Mouse (Mus musculus) CD4-positive, CD25-positive, alpha-beta regulatory T cell, adult 2 months (primary cell): Measurements from ENCODE around the gene Fyb2.
"Not testable (repeated sequence)": the region's sequence is repeated elsewhere in the genome, so short reads cannot be mapped to it uniquely, and the experiment has no call there.

Source experiments
- DNase-seq: peaks from one replicate; pipeline ENCODE4 v3.0.0-alpha.2; 2012; ENCODE audit warnings: low read depth, low spot score

The Fyb2 gene

DNA sequence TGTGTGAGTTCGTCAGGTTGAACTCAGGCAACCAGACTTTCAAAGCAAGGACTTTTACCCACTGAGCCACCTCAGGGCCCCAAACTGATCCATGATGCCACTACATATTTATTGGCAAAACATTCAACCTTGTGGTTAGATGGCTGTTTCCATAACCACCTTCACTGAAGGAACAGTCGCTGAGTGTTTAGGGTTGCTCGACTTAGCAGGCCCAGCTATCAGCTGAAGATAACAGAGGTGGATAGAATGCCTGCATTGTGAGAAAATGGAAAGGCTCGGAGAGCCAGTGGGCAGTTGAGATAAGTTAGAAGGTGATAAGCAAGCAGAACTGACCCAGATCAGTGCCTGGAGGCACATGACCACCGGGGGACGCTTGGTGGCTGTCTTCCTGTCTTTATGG, 26.3 kb downstream of the Fyb2 start:
- no peak for DNase-seq

DNA sequence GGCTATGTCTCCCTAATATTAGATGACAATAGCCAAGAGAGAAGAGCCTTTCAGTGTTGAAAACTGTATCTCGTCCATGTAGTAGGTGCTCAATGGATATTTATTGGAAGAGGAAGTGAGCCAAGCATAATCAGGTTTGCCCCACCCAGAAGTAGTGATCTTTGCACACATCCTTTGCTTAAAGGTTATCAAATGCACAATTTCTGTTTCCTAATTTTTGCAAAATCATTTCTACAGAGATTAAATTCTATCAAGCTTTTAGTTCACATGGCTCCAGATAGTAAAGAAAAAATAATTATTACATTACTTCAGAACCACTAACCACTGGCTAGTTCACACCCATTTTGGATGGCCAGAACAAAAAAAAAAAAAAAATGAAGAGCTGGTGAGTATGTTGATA, 28.6 kb downstream of the Fyb2 start:
- DNase-seq, result no peak

DNA sequence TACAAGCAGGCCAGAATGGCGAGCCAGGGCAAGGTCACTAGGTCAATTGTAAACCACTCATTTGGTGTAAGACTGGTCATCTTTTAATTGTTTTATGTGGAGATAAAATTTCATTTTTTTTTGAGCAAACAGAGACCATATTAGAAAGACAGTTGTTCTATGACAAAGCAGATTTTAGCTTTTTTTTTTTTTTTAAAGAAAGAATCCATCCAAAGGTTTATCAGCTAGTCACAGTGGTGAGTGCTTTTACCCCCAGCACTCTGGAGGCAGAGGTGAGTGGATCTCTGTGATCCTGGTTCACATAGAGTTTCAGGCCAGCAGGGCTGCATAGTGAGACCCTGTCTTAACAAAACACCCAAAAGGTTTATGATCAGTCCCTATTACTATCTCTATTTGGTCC, 31.2 kb downstream of the Fyb2 start:
- DNase-seq, result no peak

DNA sequence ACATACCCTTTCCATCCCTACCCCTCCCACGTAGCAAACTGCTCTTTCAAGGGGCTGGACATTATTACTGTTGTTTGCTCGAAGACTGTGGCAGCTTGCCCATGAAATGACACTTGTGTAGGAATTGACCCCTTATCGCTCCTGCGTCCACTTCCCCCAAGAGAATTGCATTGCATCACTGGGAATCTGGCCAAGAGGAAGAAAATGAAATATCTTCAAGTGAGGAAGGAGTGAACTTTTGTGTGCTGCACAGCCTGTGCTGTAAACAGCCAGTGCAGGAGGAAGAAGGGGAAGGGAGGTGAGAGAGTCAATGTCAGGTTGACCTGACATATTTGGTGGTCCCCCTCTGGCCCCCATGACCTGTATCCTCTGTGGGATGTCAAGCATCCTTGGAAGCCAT, 35.6 kb downstream of the Fyb2 start:
- no peak for DNase-seq

DNA sequence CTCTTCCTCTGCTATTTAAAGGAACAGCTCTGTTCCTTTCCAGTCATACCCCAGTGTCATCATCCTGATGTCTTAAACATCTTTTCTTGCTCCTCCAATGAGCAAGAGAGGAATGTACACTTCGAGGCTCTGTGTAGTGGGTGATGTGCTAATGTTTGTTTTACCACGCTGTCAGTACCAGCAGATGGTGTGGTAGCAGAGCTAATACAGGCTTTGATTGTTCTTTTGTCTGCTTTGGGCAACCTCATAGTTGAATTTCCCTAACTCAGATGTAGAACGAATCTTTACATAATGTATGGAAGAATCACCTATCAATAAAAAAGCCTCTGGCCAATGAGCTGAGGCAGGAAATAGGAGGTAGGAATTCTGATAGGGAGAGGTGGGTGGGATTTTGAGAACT, 36.0 kb downstream of the Fyb2 start:
- no peak for DNase-seq

DNA sequence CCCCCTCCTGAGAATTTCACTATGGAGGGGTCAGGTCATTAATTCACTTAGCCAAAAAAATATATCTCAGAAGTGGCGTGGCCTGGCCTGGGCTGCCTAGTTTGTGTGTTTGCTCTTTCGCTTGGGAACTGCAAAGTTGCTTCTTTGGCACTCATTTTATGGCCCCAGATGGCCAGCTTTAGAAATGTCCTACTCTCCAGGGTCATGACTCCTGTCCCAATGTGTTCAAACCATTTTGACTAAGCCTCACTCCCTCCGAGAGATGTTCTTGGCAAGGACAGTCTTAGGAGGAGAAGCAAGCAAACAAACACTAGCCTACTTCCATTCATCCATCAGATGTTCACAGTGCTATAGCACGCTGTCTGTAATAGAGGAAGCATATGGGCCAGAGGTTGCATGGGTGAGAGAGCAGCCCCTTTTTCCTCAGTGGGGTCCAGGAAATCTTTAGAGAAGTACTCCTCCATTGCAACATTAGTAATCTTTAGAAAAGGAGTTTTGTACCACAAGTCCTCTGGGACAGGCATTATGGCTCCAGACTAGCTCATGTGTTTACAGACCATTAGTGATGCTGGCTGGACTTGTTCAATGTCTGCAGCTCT, 38.1 kb downstream of the Fyb2 start:
- DNase-seq, result no peak

DNA sequence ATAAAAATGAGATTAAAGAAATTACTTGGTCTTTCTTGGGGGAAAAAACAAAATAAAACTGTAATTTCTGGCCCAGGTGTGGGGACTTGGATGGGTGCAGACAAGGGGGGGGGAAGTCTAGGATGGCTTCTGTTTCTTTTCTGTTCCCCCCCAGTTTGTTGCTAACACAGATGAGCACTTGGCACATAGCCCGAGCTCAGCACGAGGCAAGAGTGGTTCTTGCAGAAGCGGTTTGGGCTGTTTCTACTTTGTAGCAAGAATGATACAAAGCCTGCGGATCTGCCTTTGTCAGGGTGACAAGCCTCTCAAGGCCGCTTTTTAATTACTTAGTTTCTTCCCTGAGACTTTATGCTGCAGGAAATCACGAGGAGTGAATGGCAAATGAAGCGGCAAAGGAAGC, 43.4 kb downstream of the Fyb2 start:
- no peak for DNase-seq

DNA sequence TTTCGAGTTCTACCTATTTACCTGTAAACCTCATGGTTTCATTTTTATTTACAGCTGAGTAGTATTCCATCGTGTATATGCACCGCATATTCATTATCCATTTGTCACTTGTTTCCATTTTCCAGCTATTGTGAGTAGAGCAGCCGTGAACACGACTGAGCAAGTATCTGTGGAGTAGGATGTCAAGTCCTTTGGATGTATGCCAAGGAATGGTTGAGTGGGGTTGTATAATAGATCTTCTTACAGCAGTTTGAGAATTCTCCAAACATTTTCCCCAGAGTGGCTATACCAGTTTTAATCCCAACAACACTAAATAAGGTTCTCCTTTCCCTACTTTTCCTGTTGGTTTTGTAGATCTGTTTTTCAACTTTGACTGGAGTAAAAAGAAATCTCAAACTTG, 48.2 kb downstream of the Fyb2 start:
- no peak for DNase-seq

DNA sequence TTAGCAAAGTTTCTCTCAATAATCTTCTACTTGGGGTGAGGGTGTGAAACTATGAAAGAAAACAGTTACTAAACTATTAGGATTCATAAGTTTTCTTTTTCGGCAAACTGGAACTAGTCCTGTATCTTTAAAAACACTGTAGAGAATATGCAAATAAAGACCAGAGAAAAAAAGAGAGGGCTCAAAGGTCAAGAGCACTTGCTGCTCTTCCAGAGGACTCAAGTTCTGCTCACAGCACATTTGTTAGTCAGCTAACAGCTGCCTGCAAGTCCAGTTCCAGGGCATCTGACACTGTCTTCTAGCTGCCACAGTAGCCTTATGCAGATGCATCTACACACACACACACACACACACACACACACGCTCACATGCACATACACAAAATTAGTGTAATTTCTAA, 59.4 kb downstream of the Fyb2 start:
- no peak for DNase-seq

DNA sequence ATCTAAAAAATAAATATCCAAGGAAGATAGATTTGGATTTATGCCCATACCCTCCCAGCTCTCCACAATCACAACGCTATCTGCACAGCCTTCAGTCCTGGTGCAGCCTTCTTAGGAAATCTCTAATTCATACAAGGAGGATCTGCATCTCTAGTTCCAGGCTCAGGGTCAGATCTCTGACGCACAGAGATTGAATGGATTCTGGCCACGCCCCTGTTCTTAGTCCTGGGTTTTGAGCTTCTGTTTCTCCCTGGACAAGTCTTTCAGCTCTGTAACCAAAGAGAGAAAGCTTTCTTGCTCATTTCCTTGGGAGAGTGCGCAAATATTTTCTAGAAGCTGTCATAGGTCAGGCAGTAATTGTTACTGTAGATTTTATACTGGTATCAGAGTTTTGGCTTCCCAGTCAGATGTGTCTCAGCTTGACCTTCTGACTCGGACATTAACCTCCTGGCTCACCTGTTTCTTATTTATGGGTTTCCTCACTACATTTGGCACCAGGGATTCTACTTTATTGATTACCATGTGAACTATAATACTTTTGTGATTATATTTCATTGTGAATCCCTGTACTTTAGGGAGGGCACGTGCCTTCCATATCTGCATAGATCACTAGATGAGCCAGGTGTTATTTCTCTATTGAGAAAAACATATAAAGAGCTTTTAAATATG, 62.0 kb downstream of the Fyb2 start:
- no peak for DNase-seq

DNA sequence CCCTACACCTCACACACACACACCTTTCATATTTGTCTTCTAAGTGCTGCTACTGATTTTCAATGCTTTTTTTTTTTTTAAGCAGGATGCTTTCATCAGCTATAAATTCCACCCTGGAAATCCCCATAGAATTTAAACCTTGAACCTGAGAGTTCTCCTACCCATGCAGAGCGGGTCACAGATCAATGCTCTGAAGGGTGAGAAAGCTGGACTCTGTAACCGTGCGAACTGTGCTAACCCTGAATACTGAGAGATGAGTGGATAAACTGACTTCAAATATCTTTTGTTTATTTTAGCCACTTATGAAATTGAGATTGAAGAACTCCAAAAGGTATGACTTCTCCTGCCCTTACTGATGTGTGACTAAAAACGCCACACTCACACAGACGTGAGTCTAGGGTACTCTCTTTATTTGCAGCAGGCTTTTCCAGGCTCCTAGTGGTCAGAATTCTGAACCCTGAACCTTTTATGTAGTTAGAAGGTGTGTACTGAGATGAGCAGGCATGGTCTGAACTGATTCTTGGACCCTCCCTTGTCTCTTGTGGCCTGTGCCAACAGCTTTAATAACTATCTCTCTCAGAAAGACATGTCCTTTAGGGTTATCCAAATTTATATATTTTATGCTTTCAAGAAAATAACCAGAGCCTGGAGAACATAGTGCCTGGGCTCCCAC, 72.8 kb downstream of the Fyb2 start:
- DNase-seq, result no peak

DNA sequence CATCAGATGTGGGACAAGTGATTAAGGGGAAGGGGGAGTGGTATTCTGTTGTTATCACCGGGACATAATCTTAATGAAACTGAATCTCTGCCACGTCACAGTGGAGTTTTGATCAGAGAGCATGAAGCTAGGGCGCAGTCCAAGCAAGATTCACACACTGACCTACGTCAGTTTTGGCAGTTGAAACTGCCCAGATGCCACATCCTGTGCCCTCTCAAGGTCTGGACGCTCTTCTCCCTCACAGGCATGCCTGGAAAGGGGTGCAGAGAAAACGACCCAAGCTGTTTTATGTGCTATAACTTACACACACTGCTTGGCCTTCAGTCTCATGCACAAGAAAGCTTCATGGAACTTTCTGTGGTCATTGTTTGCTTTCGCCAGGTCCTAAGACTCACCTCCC, 74.4 kb downstream of the Fyb2 start:
- no peak for DNase-seq

DNA sequence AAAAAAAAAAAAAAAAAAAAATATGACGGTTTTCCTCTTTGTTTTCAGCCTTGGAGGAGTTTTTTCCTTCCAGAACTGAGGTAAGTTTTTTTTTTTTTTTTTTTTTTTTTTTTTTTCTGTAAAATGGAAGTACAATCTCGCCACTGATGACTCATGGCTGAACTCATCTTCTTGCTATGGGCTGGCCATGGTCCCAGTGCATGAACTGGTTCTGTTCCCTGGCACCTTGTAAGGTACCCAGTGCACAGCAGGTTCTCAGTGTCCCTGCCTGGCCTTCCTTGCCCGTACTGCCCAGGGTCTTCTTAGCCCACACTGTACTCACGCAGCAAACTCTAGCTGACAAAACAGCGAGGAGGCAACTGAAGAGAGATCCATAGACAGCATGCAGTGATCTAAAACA, 74.8 kb downstream of the Fyb2 start:
- no peak for DNase-seq

DNA sequence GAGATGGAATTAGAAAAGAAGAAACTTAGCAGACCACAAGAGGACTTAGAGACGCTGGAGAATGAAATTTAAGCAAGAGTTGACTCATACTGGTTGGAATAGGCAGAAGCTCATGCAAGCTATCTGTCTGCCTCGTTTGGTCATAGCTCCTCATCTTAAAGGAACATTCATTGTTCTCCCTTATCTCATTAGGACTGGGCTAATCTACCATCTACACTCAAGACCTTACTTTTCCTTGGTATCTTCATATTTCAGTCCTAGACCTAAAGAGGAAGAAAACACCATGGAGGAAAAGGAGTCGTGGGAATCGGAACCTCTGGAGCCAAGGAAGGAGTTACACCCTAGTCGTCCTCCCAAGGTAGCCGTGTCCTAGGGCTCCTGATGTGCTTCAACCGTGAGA, 75.5 kb downstream of the Fyb2 start:
- DNase-seq, result no peak

DNA sequence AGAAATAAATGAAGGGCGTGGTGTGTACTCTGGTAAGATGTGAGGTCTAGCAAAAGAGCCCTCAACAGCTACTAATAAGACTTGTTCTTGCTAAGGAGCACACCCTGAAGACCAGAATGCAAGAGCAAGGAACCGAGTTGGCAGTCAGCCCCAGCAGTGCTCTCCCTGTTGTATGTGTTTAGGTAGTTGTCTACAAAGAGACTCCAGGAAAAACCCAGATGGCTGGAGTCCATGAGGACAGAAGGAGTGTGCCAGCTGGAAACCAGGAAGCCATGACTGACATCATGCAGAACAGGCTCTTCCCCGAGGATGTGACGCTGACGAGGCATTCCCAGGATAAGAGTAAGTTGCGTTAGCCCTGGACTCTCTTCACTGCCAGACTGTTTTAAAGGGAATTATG, 76.8 kb downstream of the Fyb2 start:
- no peak for DNase-seq

DNA sequence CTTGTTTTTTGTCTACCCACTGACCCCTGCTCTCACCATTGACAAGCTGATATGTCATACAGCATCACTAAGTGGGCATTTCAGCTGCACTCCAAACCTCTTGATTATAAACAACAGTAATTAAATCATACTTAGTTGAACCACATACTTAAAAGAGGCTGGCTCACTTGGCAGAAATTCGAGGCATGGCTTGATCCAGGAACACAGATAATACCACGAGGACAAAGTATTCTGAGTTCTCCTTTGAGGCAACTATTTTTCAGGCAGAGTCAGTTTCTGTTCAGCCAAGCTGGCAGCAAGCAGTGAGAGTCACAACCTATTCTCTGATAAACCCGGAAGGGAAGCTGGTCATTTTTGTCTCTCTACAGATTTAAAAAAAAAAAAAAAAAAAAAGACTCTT, 77.4 kb downstream of the Fyb2 start:
- DNase-seq, result no peak

DNA sequence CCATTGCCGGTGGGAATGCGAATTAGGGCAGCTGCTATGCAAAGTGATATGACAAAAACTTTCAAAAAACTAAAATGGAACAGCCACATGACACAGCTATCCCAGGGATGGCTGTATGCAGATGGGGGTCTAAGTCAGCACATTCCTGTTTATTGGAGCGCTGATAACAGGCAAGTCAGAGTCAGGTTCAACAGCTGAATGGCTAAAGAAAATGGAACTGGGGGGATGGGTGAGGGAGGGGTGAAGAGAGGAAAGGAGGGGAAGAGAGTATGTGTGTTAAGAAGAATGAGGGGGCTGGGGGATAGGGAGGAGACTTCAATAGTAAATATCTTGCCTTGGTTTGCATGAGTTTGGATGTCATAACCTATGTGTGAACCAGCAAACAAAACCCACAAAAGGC, 79.0 kb downstream of the Fyb2 start:
- no peak for DNase-seq

DNA sequence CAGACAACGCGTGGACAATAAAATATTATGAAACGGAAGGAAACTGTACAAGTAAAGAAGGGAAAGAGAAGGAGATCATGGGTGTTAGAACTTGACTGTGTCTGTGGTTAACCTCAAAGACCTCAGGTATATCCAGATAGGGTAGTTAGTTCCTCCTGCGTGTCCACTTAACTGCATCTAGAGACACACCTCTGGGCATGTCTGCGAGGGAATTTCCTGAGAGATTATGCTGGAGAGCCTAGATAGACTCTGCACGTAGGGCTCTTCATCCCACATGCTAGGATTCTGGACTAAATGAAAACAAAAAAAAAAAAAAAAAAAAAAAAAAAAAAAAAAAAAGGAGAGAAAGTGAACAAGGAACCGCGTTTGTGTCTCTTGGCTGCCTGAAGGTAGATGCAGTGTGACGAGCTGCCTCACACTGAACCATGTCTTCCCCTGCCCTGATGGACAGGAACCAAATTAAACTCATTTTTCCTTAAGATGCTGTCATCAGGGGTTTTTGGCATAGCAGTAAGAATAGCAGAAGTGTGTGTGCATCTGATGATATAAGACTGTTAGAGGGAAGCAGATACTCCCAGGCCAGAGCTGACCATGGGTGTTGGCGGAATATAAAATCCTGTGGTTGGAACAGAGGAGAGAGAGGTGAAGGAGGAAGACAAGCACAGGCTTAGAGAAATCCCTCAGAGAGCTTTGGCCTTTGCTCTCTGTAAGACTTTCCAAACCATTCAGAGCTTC, 80.1 kb downstream of the Fyb2 start:
- DNase-seq, result no peak

DNA sequence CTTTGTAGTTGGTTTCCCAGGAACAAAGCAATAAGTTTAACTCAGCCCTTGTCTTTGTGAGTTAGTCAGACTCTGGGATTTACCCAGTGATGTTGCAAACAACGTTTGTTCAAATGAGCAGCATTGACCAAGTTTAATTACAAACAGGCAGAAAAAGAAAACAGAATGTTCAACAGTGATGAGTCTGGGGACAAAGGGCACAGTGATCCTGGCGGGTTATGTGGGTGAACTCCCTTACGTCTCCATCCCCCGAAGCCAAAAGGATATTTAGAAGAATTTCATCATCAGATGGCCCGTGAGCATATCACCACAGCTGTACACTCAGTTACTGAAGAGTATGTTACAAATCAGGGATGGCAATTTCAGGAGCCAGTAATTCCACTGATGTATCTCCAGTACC, 86.4 kb downstream of the Fyb2 start:
- DNase-seq, result no peak

DNA sequence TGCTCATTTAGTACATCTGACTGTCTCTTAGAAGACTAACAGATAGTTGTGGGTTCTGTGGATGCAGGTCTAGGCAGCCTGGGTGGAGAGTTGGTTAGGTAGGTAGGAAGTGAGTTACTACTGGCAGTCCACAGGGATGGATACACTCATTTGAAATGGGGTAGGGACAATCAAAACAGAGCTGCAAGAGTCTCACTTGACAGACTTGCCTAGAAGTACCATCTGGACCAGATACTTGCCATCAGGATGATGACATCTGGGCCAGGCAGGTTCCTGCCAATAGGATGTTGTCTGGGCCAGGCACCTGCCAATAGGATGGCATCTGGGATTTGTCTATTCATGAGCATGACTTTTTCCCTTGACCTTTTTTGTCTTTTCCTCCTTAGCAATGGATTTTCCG, 88.5 kb downstream of the Fyb2 start:
- DNase-seq, result no peak

DNA sequence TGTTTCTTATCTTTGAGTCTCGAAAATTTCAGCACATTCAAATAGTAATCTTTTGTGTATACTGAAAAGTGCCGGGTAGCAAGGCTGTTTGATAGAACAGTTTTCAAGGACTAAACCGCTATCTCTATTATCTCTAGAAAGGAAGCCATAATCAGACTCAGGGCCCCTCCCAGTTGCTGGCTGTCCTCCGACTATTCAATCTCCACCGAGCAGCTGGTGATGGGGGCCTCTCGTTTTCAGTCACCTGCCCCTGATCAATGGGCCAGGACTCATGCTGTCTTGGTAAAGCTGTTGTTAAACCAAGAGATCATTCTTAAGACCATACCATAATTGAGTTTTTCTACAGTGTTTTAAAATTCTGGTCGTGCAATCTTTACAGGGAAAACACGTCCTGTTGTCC, 90.9 kb downstream of the Fyb2 start:
- DNase-seq, result no peak

DNA sequence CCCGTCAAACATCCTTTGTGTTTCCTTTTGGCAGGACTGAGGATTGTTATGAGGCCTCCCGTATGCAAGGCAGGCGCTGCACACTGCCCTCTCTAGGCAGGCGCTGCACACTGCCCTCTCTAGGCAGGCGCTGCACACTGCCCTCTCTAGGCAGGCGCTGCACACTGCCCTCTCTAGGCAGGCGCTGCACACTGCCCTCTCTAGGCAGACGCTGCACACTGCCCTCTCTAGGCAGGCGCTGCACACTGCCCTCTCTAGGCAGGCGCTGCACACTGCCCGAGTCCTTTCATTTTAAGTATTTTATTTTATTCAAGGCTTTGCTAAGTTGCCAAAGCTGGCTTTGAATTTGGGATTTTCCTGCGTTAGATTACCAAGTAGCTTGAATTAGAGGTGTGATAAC, 91.4 kb downstream of the Fyb2 start:
- DNase-seq, result not testable (repeated sequence)
